Mouse (Mus musculus) intestine, embryonic 15.5 days (tissue): ENCODE data around the gene Mrpl10. TPM values are rescaled to one million over a fixed set of nuclear protein-coding genes. Genes with fewer than 3 reads are reported as not detected.

Experiments used
- ATAC-seq: fragments of 200-750 bp; cut with Nextera tagmentation; 2 replicates; pipeline ENCODE4 v1.8.0; 2017; ENCODE audit warnings: moderate TSS enrichment, moderate library complexity
- H3K27ac ChIP-seq: fragments of 300-500 bp; sonication (generic); 2 replicates; pipeline ENCODE4 v1.5.1; 2015; ENCODE audit warnings: mild to moderate bottlenecking, inconsistent platforms
- H3K27me3 ChIP-seq: fragments of 300-500 bp; sonication (generic); replicated peaks from 2 replicates; pipeline ENCODE4 v1.6.1; 2015; ENCODE audit warnings: inconsistent platforms
- H3K36me3 ChIP-seq: fragments of 300-500 bp; sonication (generic); 2 replicates; pipeline ENCODE4 v1.6.1; 2015; ENCODE audit warnings: inconsistent platforms
- H3K4me1 ChIP-seq: fragments of 300-500 bp; sonication (generic); replicated peaks from 2 replicates; pipeline ENCODE4 v1.6.1; 2015; ENCODE audit warnings: inconsistent platforms
- H3K4me2 ChIP-seq: fragments of 300-500 bp; sonication (generic); replicated peaks from 2 replicates; pipeline ENCODE4 v1.6.1; 2015; ENCODE audit warnings: mild to moderate bottlenecking, inconsistent platforms
- H3K4me3 ChIP-seq: fragments of 300-500 bp; sonication (generic); replicated peaks from 2 replicates; pipeline ENCODE4 v1.5.1; 2015; ENCODE audit warnings: inconsistent platforms
- H3K9ac ChIP-seq: fragments of 300-500 bp; sonication (generic); 2 replicates; pipeline ENCODE4 v1.6.1; 2015; ENCODE audit warnings: inconsistent platforms
- H3K9me3 ChIP-seq: fragments of 300-500 bp; sonication (generic); 2 replicates; pipeline ENCODE4 v1.6.1; 2016; ENCODE audit warnings: inconsistent platforms
- WGBS: fragments of 180-500 bp; shearing (Covaris S2); methylation state at CpG from one replicate; pipeline ENCODE4 v1.1.7; 2015; 5-methylcytosine and 5-hydroxymethylcytosine counted together
- polyA plus RNA-seq: library from polyadenylated mRNA; unstranded; fragments of >200 nt; fragmentation: Nextera tagmentation; extraction: Ambion mirVana; gene quantifications from 2 replicates; pipeline ENCODE4 v1.2.1, GENCODE M21; 2015

The Mrpl10 gene
- 86.9 and 88.7 TPM in 2 replicates for polyA plus RNA-seq

- ATAC-seq = peak; percentile 96
- Histone ChIP-seq H3K36me3 (peaks cover 4% of the 10 kb centered on the region; the same call in 1 of the 2 replicates), H3K27ac (peak within 1 kb of the TSS; percentile 49), H3K9me3 (no peaks in the 10 kb centered on the region), H3K4me3 (peak within 1 kb of the TSS; percentile 63), H3K4me2 (peak within 1 kb of the TSS; percentile 90), H3K9ac (peak within 1 kb of the TSS; percentile 82), H3K4me1 (peaks cover 8% of the 10 kb centered on the region), H3K27me3 (no peaks in the 10 kb centered on the region)
- WGBS = under 1% methylated on average over 48 of the region's 48 CpGs
Measured at GRCm38 (mm10) chr11:97041022-97041899, at the start of gene Mrpl10, which contains the start of gene Lrrc46. TSS of gene Mrpl10 (plus strand) at chr11:97041560. TSS of gene Lrrc46 (minus strand) at chr11:97041407.

- WGBS = 25% methylated on average over 8 of the region's 8 CpGs
- ATAC-seq = peak; percentile 50
Measured at GRCm38 (mm10) chr11:96992722-96993311, 48.5 kb upstream of the Mrpl10 start.

GRCm38 (mm10) chr11:96995031-96995430, 46.3 kb upstream of the Mrpl10 start:
- Histone ChIP-seq H3K4me2 (no peak overlapping the region), H3K36me3 (no peaks in the 10 kb centered on the region), H3K4me3 (no peak overlapping the region), H3K9me3 (no peaks in the 10 kb centered on the region), H3K9ac (no peak overlapping the region), H3K27ac (no peak overlapping the region), H3K27me3 (peaks cover 4% of the 10 kb centered on the region), H3K4me1 (peaks cover 28% of the 10 kb centered on the region)
- no peak for ATAC-seq
- 45% methylated on average over 5 of the region's 5 CpGs for WGBS

More at GRCm38 (mm10) chr11:96992722-96993311, 48.5 kb upstream of the Mrpl10 start:
- Histone ChIP-seq H3K36me3 (no peaks in the 10 kb centered on the region), H3K4me1 (peaks cover 36% of the 10 kb centered on the region), H3K4me2 (no peak overlapping the region), H3K9ac (no peak overlapping the region), H3K9me3 (no peaks in the 10 kb centered on the region), H3K27ac (peak overlapping the region; percentile 61), H3K27me3 (0 out of 2 replicates have a peak, but pooled peaks cover 4% of the 10 kb centered on the region), H3K4me3 (no peak overlapping the region)

- Histone ChIP-seq H3K9ac (no peak overlapping the region), H3K4me2 (no peak overlapping the region), H3K27ac (no peak overlapping the region), H3K9me3 (no peaks in the 10 kb centered on the region), H3K36me3 (no peaks in the 10 kb centered on the region), H3K4me3 (no peak overlapping the region), H3K4me1 (peaks cover 28% of the 10 kb centered on the region), H3K27me3 (peaks cover 4% of the 10 kb centered on the region)
- WGBS = 79% methylated on average over 15 of the region's 15 CpGs
- no peak for ATAC-seq
Measured at GRCm38 (mm10) chr11:96995836-96996772, 45.3 kb upstream of the Mrpl10 start.

- Histone ChIP-seq H3K4me3 (peak overlapping the region; percentile 29), H3K27ac (no peak overlapping the region), H3K36me3 (no peaks in the 10 kb centered on the region), H3K9ac (peak overlapping the region; percentile 48), H3K4me1 (peaks cover 28% of the 10 kb centered on the region), H3K27me3 (peaks cover 4% of the 10 kb centered on the region), H3K9me3 (no peaks in the 10 kb centered on the region), H3K4me2 (peak overlapping the region; percentile 75)
- WGBS = 29% methylated on average over 17 of the region's 17 CpGs
- ATAC-seq = peak; percentile 51; the same call in 1 of the 2 replicates
Measured at GRCm38 (mm10) chr11:96996773-96997379, 44.5 kb upstream of the Mrpl10 start.

- Histone ChIP-seq H3K27ac (no peak overlapping the region), H3K36me3 (no peaks in the 10 kb centered on the region)
- peak; percentile 50 for ATAC-seq
Measured at GRCm38 (mm10) chr11:96997380-96997956, 43.9 kb upstream of the Mrpl10 start.

GRCm38 (mm10) chr11:97003170-97003569, 38.2 kb upstream of the Mrpl10 start:
- H3K9ac ChIP-seq = no peak overlapping the region
- no peaks in the 10 kb centered on the region for H3K9me3 ChIP-seq
- H3K4me2 ChIP-seq = no peak overlapping the region
- H3K4me3 ChIP-seq = no peak overlapping the region
- no peaks in the 10 kb centered on the region for H3K36me3 ChIP-seq
- no peak for ATAC-seq
- no peak overlapping the region for H3K27ac ChIP-seq
- WGBS = 29% methylated on average over 5 of the region's 5 CpGs
- peaks cover 7% of the 10 kb centered on the region for H3K27me3 ChIP-seq
- no peaks in the 10 kb centered on the region for H3K4me1 ChIP-seq

More at GRCm38 (mm10) chr11:96997380-96997956, 43.9 kb upstream of the Mrpl10 start:
- Histone ChIP-seq H3K4me3 (peak overlapping the region; percentile 29), H3K4me1 (peaks cover 23% of the 10 kb centered on the region), H3K9ac (peak overlapping the region; percentile 48), H3K27me3 (peaks cover 4% of the 10 kb centered on the region), H3K9me3 (no peaks in the 10 kb centered on the region), H3K4me2 (peak overlapping the region; percentile 75)
- 10% methylated on average over 30 of the region's 30 CpGs for WGBS

- no peak for ATAC-seq
- Histone ChIP-seq H3K27ac (no peak overlapping the region), H3K4me1 (no peaks in the 10 kb centered on the region), H3K9ac (no peak overlapping the region), H3K9me3 (no peaks in the 10 kb centered on the region), H3K4me2 (no peak overlapping the region), H3K27me3 (peaks cover 22% of the 10 kb centered on the region), H3K36me3 (no peaks in the 10 kb centered on the region), H3K4me3 (no peak overlapping the region)
- WGBS = 57% methylated on average over 9 of the region's 9 CpGs
Measured at GRCm38 (mm10) chr11:97007093-97007794, 34.1 kb upstream of the Mrpl10 start.

- Histone ChIP-seq H3K4me1 (0 out of 2 replicates have a peak, but pooled peaks cover 3% of the 10 kb centered on the region), H3K36me3 (no peaks in the 10 kb centered on the region), H3K27ac (no peak overlapping the region), H3K9ac (no peak overlapping the region), H3K4me2 (no peak overlapping the region), H3K9me3 (no peaks in the 10 kb centered on the region), H3K27me3 (peaks cover 22% of the 10 kb centered on the region), H3K4me3 (no peak overlapping the region)
- ATAC-seq = no peak
- 46% methylated on average over 8 of the region's 8 CpGs for WGBS
Measured at GRCm38 (mm10) chr11:97009198-97009790, 32.1 kb upstream of the Mrpl10 start.

DNA sequence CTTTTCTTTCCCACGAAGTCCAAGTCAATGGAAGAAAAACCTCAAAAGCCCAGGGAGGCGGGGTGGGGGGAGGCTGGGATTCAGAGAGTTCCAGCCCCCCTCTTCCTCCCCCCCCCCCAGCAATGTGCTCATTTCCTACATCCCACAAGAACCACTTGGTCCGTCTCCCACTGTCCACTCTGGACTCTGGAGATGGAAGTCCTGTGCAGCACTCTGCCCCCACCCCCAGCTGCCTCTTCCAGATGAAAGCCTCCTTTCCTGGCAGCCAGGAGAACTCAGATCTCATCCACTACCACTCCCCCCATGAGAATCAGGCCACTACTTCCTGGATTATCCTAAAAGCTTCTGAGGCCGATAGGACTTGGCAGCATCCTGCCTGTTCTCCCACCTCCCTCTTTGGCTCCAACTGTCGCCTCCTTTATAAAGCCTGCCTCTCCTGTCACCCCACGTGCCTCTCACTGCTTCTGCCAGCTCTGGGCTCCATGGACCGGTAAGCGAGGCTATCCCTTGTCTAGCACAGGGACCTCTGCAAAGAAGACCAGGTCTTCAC, 28.2 kb upstream of the Mrpl10 start, which contains the start of gene Sp6:
TSS of gene Sp6 (plus strand) at position 274 of the 550 bp plus-strand sequence.
- Histone ChIP-seq H3K4me2 (no peak within 1 kb of the TSS), H3K4me1 (peaks cover 10% of the 10 kb centered on the region), H3K9ac (no peak within 1 kb of the TSS), H3K36me3 (no peaks in the 10 kb centered on the region), H3K9me3 (no peaks in the 10 kb centered on the region), H3K27ac (no peak within 1 kb of the TSS), H3K27me3 (peaks cover 41% of the 10 kb centered on the region), H3K4me3 (no peak within 1 kb of the TSS)
- 21% methylated on average over 8 of the region's 8 CpGs for WGBS
- no peak for ATAC-seq
